Comparison of ENCODE assay signal across 23 mouse cellular contexts in the genomic region with DNA sequence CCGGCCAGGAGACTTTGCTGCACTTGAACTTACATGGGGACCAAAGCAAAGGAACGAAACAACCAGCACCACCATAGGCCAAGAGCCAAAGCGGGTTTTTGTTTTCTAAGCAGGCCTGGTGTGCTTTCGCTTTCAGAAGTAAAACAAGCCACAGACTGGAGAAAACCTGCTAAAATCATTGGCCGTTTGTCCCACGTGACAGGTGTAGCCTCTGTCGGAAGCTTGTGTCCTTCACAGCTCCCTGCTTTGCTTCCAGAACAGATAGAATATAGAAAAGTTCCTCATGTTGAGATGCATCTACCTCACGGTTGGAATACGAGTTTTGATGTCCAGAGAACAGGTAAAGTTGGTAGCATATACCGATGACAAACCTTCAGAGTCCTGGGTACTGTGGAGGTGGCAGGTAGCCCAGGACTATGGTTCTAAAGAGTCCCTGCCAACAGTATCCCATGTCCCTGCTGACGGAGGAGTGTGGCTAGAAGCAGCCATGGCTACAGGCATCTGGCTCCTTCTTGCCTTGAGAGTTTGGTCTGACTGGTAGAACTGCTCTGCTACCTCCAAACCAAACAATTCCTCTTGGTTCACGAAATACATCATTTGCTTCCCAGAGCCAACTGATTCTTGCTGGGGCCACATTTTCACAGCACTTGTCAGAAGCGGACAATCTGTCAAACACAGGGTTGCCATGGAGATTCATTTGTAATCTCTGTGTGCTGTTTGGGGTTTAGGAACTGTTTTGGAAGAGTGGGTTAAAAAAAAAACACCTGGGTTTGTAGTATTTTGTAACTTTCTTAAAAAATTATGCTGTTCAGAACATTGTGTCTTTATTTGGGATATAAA.
A peak's percentile ranks its signal among the peaks of the same experiment; 100 is the strongest.
DNase-seq lines count a peak whose midpoint lies in the region; TF ChIP-seq lines count a peak whose summit lies in the region.
"Had no signal": no experiment of that assay in that cellular context is flagged by ENCODE, and none has a peak within 500 bp of the region (broad histone marks: within the 10 kb centered on the region; RNA-seq: fewer than 3 reads in every experiment).

No protein-coding gene starts in this region.

- DNase-seq in cerebellum, adult 18-20 months, result peak; percentile 49 to 54
- DNase-seq in cerebellum, postnatal 4 days (ENCODE audit: low spot score in 2 of 2), result no peak
- peak; percentile 46 for DNase-seq in layer of hippocampus, adult 9-11 months
- no peak for DNase-seq in layer of hippocampus, adult 9-10 months (ENCODE audit: low spot score)
- DNase-seq in CH12.LX (ENCODE audit: extremely low read depth), result no peak
- DNase-seq in telencephalon, adult 2 months (ENCODE audit: low read depth, low spot score), result peak; percentile 24
- DNase-seq in adrenal gland, postnatal 4 days (ENCODE audit: low spot score in 2 of 2), result no peak
- DNase-seq: adrenal gland, postnatal 10 days; adrenal gland, postnatal 36 days; cerebellum, adult 11-12 months; cerebellum, adult 9-10 months; gastrocnemius, postnatal 10 days; gastrocnemius, postnatal 36 days; heart, adult 2 months; heart, postnatal 14 days; heart, postnatal 4 days had no signal

- H3K79me2 ChIP-seq in CH12.LX (replicated peaks; ENCODE audit: control insufficient read depth, extremely low read depth, insufficient read depth, poor library complexity, severe bottlenecking), result no peaks in the 10 kb centered on the region

- TF ChIP-seq EP300 in CH12.LX (IDR thresholded peaks at IDR 0.05; ENCODE audit: low read length), result no peak

- H3K36me3 ChIP-seq in CH12.LX (replicated peaks in 1 of 2; ENCODE audit: control insufficient read depth in 1 of 2, insufficient read depth in 1 of 2, low read length in 1 of 2), result no peaks in the 10 kb centered on the region
- H3K36me3 ChIP-seq: embryonic facial prominence, embryonic 12.5 days; embryonic facial prominence, embryonic 15.5 days; G1E; heart, embryonic 10.5 days; heart, embryonic 13.5 days had no signal

- peak overlapping the region; percentile 52; the same call in 1 of the 2 replicates for H3K4me2 ChIP-seq in CH12.LX (ENCODE audit: insufficient read depth, low read depth, poor library complexity, severe bottlenecking)
- H3K4me2 ChIP-seq: embryonic facial prominence, embryonic 12.5 days; embryonic facial prominence, embryonic 15.5 days; heart, embryonic 13.5 days; hindbrain, embryonic 14.5 days had no signal

- H3K27ac ChIP-seq in CH12.LX (ENCODE audit: insufficient read depth, low read depth), result no peak overlapping the region
- H3K27ac ChIP-seq: embryonic facial prominence, embryonic 12.5 days; embryonic facial prominence, embryonic 15.5 days; heart, adult 2 months; heart, embryonic 10.5 days; heart, embryonic 13.5 days; hindbrain, postnatal 0 days had no signal

- TF ChIP-seq CTCF in CH12.LX (conservative IDR thresholded peaks at IDR 0.05 in 1 of 2, IDR thresholded peaks at IDR 0.05 in 1 of 2; ENCODE audit: low read depth in 2 of 2, low read length in 2 of 2), result no peak

- in situ Hi-C loops in CH12.LX (cut with MboI; ENCODE audit: low pct_ligation_motif_present, low pct_unique_long_range_greater_than_20kb, low sequenced_read_pairs), result no loop called here

- peaks cover 92% of the 10 kb centered on the region for H3K27me3 ChIP-seq in CH12.LX (replicated peaks)
- H3K27me3 ChIP-seq: embryonic facial prominence, embryonic 12.5 days had no signal

- no peak for TF ChIP-seq RAD21 in CH12.LX (IDR thresholded peaks at IDR 0.05; ENCODE audit: low read depth, low read length)

- dilution Hi-C loops in CH12.LX (cut with MboI; ENCODE audit: extremely low pct_ligation_motif_present, extremely low pct_unique_long_range_greater_than_20kb, low sequenced_read_pairs), result no loop called here

- H3K9ac ChIP-seq in CH12.LX (ENCODE audit: insufficient read depth, low read depth), result no peak overlapping the region
- H3K9ac ChIP-seq: embryonic facial prominence, embryonic 12.5 days; embryonic facial prominence, embryonic 15.5 days; heart, embryonic 13.5 days; hindbrain, embryonic 14.5 days had no signal

- no peaks in the 10 kb centered on the region for H3K9me3 ChIP-seq in CH12.LX (replicated peaks; ENCODE audit: low read length)
- H3K9me3 ChIP-seq: embryonic facial prominence, embryonic 12.5 days; embryonic facial prominence, embryonic 15.5 days; heart, embryonic 10.5 days; heart, embryonic 13.5 days had no signal

- H3K4me1 ChIP-seq in CH12.LX (ENCODE audit: control insufficient read depth in 1 of 2, insufficient read depth in 2 of 2), result 0 out of 4 replicates have a peak, but pooled peaks cover 0 to 4% of the 10 kb centered on the region in 2 experiments
- H3K4me1 ChIP-seq: embryonic facial prominence, embryonic 12.5 days; embryonic facial prominence, embryonic 15.5 days; heart, embryonic 13.5 days had no signal

- TF ChIP-seq POLR2A in CH12.LX (IDR thresholded peaks at IDR 0.05; ENCODE audit: low read depth, low read length), result no peak

- no peak overlapping the region for H3K4me3 ChIP-seq in CH12.LX (replicated peaks in 1 of 3; ENCODE audit: low read depth in 2 of 3, low read length in 2 of 3, poor library complexity in 1 of 3)
- H3K4me3 ChIP-seq: embryonic facial prominence, embryonic 12.5 days; embryonic facial prominence, embryonic 15.5 days; heart, adult 2 months; heart, embryonic 10.5 days; heart, embryonic 13.5 days had no signal

TF ChIP-seq in CH12.LX, 34 proteins besides CTCF, POLR2A, EP300 and RAD21:
- TF ChIP-seq MAX (IDR thresholded peaks at IDR 0.05; ENCODE audit: low read length) (no peak), USF2 (conservative IDR thresholded peaks at IDR 0.05; ENCODE audit: low read depth, low read length) (peak; percentile 59), JUND (conservative IDR thresholded peaks at IDR 0.05; ENCODE audit: low read depth, low read length) (no peak), USF1 (IDR thresholded peaks at IDR 0.05; ENCODE audit: low read depth, low read length) (peak; percentile 68)
TF ChIP-seq in CH12.LX: peak in this region for 2.

Comparison
In these comparisons a context has a peak if more than half of its experiments do, and no peak if none do; other contexts are left out.
1. DNase-seq: peak in cerebellum, adult 18-20 months (2 of 2), layer of hippocampus, adult 9-11 months (single experiment) and telencephalon, adult 2 months (single experiment); none in cerebellum, postnatal 4 days (0 of 2), layer of hippocampus, adult 9-10 months (single experiment), CH12.LX (single experiment) and adrenal gland, postnatal 4 days (0 of 2).